20 mouse cellular contexts compared by ENCODE assay signal in genomic region chr1:97630146-97630545, GRCm38 (mm10). TPM values are rescaled to one million over a fixed set of nuclear protein-coding genes. Genes with fewer than 3 reads are reported as not detected.
DNase-seq lines count a peak whose midpoint lies in the region; ATAC-seq and TF ChIP-seq lines count a peak whose summit lies in the region.
"Had no signal": no experiment of that assay in that cellular context is flagged by ENCODE, and none has a peak within 500 bp of the region (broad histone marks: within the 10 kb centered on the region; RNA-seq: fewer than 3 reads in every experiment).

No protein-coding gene starts in this region.

- H3K27me3 ChIP-seq in forebrain, embryonic 12.5 days = no peaks in the 10 kb centered on the region
- no peaks in the 10 kb centered on the region for H3K27me3 ChIP-seq in midbrain, embryonic 10.5 days (ENCODE audit: low read depth, poor library complexity, severe bottlenecking)
- H3K27me3 ChIP-seq: embryonic facial prominence, embryonic 15.5 days; heart, embryonic 15.5 days; limb, embryonic 12.5 days; stomach, embryonic 15.5 days had no signal

- ATAC-seq in forebrain, embryonic 12.5 days (ENCODE audit: low FRiP score) = peak; percentile 69
- ATAC-seq: CD4-positive, CD25-positive, alpha-beta regulatory T cell, adult 4 months had no signal

- peaks cover 40% of the 10 kb centered on the region for H3K4me1 ChIP-seq in forebrain, embryonic 12.5 days
- H3K4me1 ChIP-seq in midbrain, embryonic 10.5 days = peaks cover 42% of the 10 kb centered on the region
- H3K4me1 ChIP-seq in olfactory bulb, adult 2 months (ENCODE audit: control insufficient read depth, insufficient read depth, low read length) = peaks cover 2% of the 10 kb centered on the region
- H3K4me1 ChIP-seq: embryonic facial prominence, embryonic 15.5 days; heart, embryonic 15.5 days; limb, embryonic 12.5 days; stomach, embryonic 15.5 days had no signal

- TF ChIP-seq POLR2A in olfactory bulb, adult 2 months (IDR thresholded peaks at IDR 0.05; ENCODE audit: insufficient read depth, low read depth, low read length) = no peak

- no peak overlapping the region for H3K4me2 ChIP-seq in forebrain, embryonic 12.5 days
- H3K4me2 ChIP-seq: embryonic facial prominence, embryonic 15.5 days; heart, embryonic 15.5 days; limb, embryonic 12.5 days; stomach, embryonic 15.5 days had no signal

- TF ChIP-seq CTCF in left cerebral cortex, adult 2 months (IDR thresholded peaks at IDR 0.05) = no peak
- no peak for TF ChIP-seq CTCF in olfactory bulb, adult 2 months (IDR thresholded peaks at IDR 0.05; ENCODE audit: insufficient read depth, low read depth, low read length)

- no peak overlapping the region for H3K4me3 ChIP-seq in left cerebral cortex, adult 2 months
- H3K4me3 ChIP-seq in forebrain, embryonic 12.5 days (replicated peaks) = no peak overlapping the region
- H3K4me3 ChIP-seq in midbrain, embryonic 10.5 days = no peak overlapping the region
- no peak overlapping the region for H3K4me3 ChIP-seq in olfactory bulb, adult 2 months (ENCODE audit: insufficient read depth, low read depth, low read length)
- H3K4me3 ChIP-seq: embryonic facial prominence, embryonic 15.5 days; heart, embryonic 15.5 days; hindbrain, embryonic 10.5 days; limb, embryonic 12.5 days; stomach, embryonic 15.5 days had no signal

- no peaks in the 10 kb centered on the region; the same call in 1 of the 2 replicates for H3K36me3 ChIP-seq in forebrain, embryonic 12.5 days (replicated peaks)
- H3K36me3 ChIP-seq in midbrain, embryonic 10.5 days = 0 out of 2 replicates have a peak, but pooled peaks cover 2% of the 10 kb centered on the region
- H3K36me3 ChIP-seq: embryonic facial prominence, embryonic 15.5 days; heart, embryonic 15.5 days; limb, embryonic 12.5 days; stomach, embryonic 15.5 days had no signal

- intact Hi-C loops in left cerebral cortex, adult 2 months (cut with DNase I) = loop anchor here (1.0 kb wide), 1 partner anchor 31 kb away; no protein-coding TSS in a partner anchor
- intact Hi-C loops in left cerebral cortex, postnatal 14 days (cut with DNase I) = no loop called here

- WGBS in forebrain, embryonic 12.5 days = 34% methylated on average over 5 of the region's 5 CpGs
- WGBS in midbrain, embryonic 10.5 days = 74% methylated on average over 5 of the region's 5 CpGs
- 15% methylated on average over 5 of the region's 5 CpGs for WGBS in olfactory bulb, adult 2 months

- peak overlapping the region; percentile 62 for H3K27ac ChIP-seq in left cerebral cortex, adult 2 months
- H3K27ac ChIP-seq in forebrain, embryonic 12.5 days = peak overlapping the region; percentile 63
- peak overlapping the region; percentile 61 for H3K27ac ChIP-seq in midbrain, embryonic 10.5 days (replicated peaks)
- peak overlapping the region; percentile 73 for H3K27ac ChIP-seq in olfactory bulb, adult 2 months (ENCODE audit: insufficient read depth, low read depth, low read length)
- H3K27ac ChIP-seq: embryonic facial prominence, embryonic 15.5 days; heart, embryonic 15.5 days; hindbrain, embryonic 10.5 days; limb, embryonic 12.5 days; liver, embryonic 14.5 days; stomach, embryonic 15.5 days had no signal

- no peak overlapping the region for H3K9ac ChIP-seq in forebrain, embryonic 12.5 days
- H3K9ac ChIP-seq: embryonic facial prominence, embryonic 15.5 days; heart, embryonic 15.5 days; limb, embryonic 12.5 days; liver, embryonic 14.5 days; stomach, embryonic 15.5 days had no signal

- no peaks in the 10 kb centered on the region for H3K9me3 ChIP-seq in forebrain, embryonic 12.5 days
- H3K9me3 ChIP-seq in midbrain, embryonic 10.5 days (replicated peaks) = no peaks in the 10 kb centered on the region
- H3K9me3 ChIP-seq: embryonic facial prominence, embryonic 15.5 days; heart, embryonic 15.5 days; hindbrain, embryonic 10.5 days; limb, embryonic 12.5 days; stomach, embryonic 15.5 days had no signal

- DNase-seq in left cerebral cortex, adult 2 months (ENCODE audit: extremely low spot score in 1 of 2, low spot score in 2 of 2) = no peak
- no peak for DNase-seq in left cerebral cortex, postnatal 14 days (ENCODE audit: low spot score in 2 of 2)
- DNase-seq in midbrain, embryonic 10.5 days (ENCODE audit: low spot score) = no peak
- no peak for DNase-seq in cerebellum, adult 8-10 months
- DNase-seq in urinary bladder, postnatal 25 days (ENCODE audit: low spot score) = no peak
- DNase-seq: cerebellum, adult 11-12 months; kidney, adult 18-20 months; kidney, postnatal 25 days; lung, postnatal 10 days; spleen, adult 18-20 months; thymus, postnatal 14 days had no signal

RNA-seq across cellular contexts. Expression of gene D1Ertd622e, which starts 31.7 kb away (rescaled TPM):
- total RNA-seq in left cerebral cortex, adult 2 months (2021) = 10 to 100 TPM; 70.4 to 84.7 TPM
- total RNA-seq in left cerebral cortex, postnatal 14 days (2021) = 10 to 100 TPM; 67.2 to 77.8 TPM
- 44.1 and 52.2 TPM in 2 replicates for polyA plus RNA-seq in forebrain, embryonic 12.5 days (2016; fragmentation: Nextera tagmentation; extraction: Ambion mirVana)
- 39.0 and 39.8 TPM in 2 replicates for polyA plus RNA-seq in midbrain, embryonic 10.5 days (2016; fragmentation: Nextera tagmentation; extraction: Ambion mirVana)
- polyA plus RNA-seq in olfactory bulb, adult 2 months (2012; ENCODE audit: insufficient read depth, insufficient read length, low replicate concordance, missing spikeins) = not detected in 2 replicates
